Mouse (Mus musculus): ENCODE measurements around the gene Nxph3. TPM values are rescaled to one million over a fixed set of nuclear protein-coding genes. Genes with fewer than 3 reads are reported as not detected.
A peak's percentile ranks its signal among the peaks of the same experiment; 100 is the strongest.
"Not testable (repeated sequence)": the region's sequence is repeated elsewhere in the genome, so short reads cannot be mapped to it uniquely, and the experiment has no call there.

Nxph3 gene
- polyA plus RNA-seq, 1 experiment from 2014 or later: not detected

GRCm38 (mm10) chr11:95507785-95508184, 6.6 kb downstream of the Nxph3 start:
- WGBS (ENCODE audit: insufficient replicate concordance): 75% methylated on average over 5 of the region's 5 CpGs
- H3K27me3 ChIP-seq (ENCODE audit: insufficient read depth, low read length): peaks cover 9% of the 10 kb centered on the region
- no peak for ATAC-seq
- no peak for DNase-seq
- H3K9me3 ChIP-seq (ENCODE audit: low read length): no peaks in the 10 kb centered on the region
- no peak overlapping the region for H3K4me2 ChIP-seq (ENCODE audit: low read depth, low read length)
- no peak overlapping the region for H3K4me3 ChIP-seq (ENCODE audit: low read depth, low read length)
- no peaks in the 10 kb centered on the region for H3K36me3 ChIP-seq (replicated peaks; ENCODE audit: insufficient read depth, low read length)
- TF ChIP-seq EP300 (IDR thresholded peaks at IDR 0.05; ENCODE audit: low read depth) (no peak), CTCF (IDR thresholded peaks at IDR 0.05; ENCODE audit: low read depth) (no peak)
- no peak overlapping the region for H3K9ac ChIP-seq (replicated peaks)
- no peaks in the 10 kb centered on the region for H3K4me1 ChIP-seq (ENCODE audit: insufficient read depth)
- H3K27ac ChIP-seq (ENCODE audit: low read depth): no peak overlapping the region

DNA sequence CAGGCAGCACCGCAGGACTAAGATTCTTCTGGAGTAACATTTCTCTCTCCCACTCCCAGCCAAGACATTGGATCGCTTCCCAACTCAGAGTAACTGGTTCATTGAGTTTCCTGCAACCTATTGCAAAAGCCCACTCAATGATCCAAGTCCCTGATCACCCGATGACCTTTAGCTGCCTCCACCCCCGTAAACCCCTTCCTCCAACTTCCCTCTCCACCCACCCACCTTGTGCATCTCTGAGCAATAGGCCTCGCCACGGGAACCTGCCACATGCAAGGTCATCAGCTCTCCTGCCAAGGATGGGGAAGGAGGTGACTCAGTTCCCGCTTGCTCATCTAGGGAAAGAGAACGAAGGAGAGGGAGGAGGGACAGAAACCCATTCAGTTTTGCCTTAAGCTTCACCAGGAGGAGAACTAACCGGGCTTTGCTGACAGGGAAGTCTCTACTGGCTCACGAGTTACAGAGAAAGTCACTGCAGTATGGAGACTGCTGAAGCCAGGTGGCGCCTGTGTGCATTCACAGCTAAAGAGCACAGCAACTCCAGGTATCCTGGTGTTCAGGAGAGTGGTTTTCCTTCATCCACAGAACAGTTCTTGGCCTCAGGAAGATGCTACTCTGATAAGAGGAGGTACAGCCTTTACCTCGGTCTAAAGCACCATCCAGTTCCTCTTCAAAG, 7.2 kb downstream of the Nxph3 start:
- Histone ChIP-seq H3K27ac (ENCODE audit: low read depth) (no peak overlapping the region), H3K4me3 (ENCODE audit: low read depth, low read length) (no peak overlapping the region), H3K4me2 (ENCODE audit: low read depth, low read length) (no peak overlapping the region), H3K9me3 (ENCODE audit: low read length) (no peaks in the 10 kb centered on the region), H3K4me1 (ENCODE audit: insufficient read depth) (no peaks in the 10 kb centered on the region), H3K36me3 (replicated peaks; ENCODE audit: insufficient read depth, low read length) (no peaks in the 10 kb centered on the region), H3K27me3 (ENCODE audit: insufficient read depth, low read length) (0 out of 2 replicates have a peak, but pooled peaks cover 4% of the 10 kb centered on the region), H3K9ac (replicated peaks) (no peak overlapping the region)
- DNase-seq (no peak), ATAC-seq (no peak)
- peak; percentile 50 for TF ChIP-seq CTCF (IDR thresholded peaks at IDR 0.05; ENCODE audit: low read depth)
- no peak for TF ChIP-seq EP300 (IDR thresholded peaks at IDR 0.05; ENCODE audit: low read depth)
- 36% methylated on average over 12 of the region's 12 CpGs for WGBS (ENCODE audit: insufficient replicate concordance)

DNA sequence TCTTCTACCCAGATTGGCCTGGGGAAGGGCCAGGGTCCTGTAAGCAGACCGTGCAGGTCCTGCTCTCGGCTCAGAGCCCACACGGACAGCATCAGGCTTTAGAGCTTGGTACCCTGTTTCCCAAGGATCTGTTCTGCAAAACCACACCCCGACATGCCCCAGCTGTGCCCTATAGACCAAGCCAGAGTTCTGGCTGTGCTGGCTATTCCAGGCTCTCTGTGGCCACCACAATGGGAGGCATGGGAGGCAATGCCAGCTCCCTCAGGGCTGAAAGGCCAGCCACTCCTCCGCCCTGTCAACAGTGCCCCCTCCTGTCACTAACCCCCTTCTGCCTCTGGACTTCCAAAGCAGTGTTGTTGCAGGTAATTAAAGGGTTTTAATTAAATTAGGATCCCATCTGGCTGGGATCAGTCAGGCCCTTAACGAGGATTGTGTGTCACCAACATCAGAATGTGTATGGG, 10.1 kb downstream of the Nxph3 start:
- WGBS (ENCODE audit: insufficient replicate concordance): 71% methylated on average over 6 of the region's 6 CpGs
- Histone ChIP-seq H3K4me2 (ENCODE audit: low read depth, low read length) (no peak overlapping the region), H3K4me1 (ENCODE audit: insufficient read depth) (no peaks in the 10 kb centered on the region), H3K27ac (ENCODE audit: low read depth) (no peak overlapping the region), H3K9me3 (ENCODE audit: low read length) (no peaks in the 10 kb centered on the region), H3K27me3 (ENCODE audit: insufficient read depth, low read length) (0 out of 2 replicates have a peak, but pooled peaks cover 4% of the 10 kb centered on the region), H3K9ac (replicated peaks) (no peak overlapping the region), H3K4me3 (ENCODE audit: low read depth, low read length) (no peak overlapping the region), H3K36me3 (replicated peaks; ENCODE audit: insufficient read depth, low read length) (no peaks in the 10 kb centered on the region)
- TF ChIP-seq CTCF (IDR thresholded peaks at IDR 0.05; ENCODE audit: low read depth) (no peak), EP300 (IDR thresholded peaks at IDR 0.05; ENCODE audit: low read depth) (no peak)
- DNase-seq: no peak
- no peak for ATAC-seq

DNA sequence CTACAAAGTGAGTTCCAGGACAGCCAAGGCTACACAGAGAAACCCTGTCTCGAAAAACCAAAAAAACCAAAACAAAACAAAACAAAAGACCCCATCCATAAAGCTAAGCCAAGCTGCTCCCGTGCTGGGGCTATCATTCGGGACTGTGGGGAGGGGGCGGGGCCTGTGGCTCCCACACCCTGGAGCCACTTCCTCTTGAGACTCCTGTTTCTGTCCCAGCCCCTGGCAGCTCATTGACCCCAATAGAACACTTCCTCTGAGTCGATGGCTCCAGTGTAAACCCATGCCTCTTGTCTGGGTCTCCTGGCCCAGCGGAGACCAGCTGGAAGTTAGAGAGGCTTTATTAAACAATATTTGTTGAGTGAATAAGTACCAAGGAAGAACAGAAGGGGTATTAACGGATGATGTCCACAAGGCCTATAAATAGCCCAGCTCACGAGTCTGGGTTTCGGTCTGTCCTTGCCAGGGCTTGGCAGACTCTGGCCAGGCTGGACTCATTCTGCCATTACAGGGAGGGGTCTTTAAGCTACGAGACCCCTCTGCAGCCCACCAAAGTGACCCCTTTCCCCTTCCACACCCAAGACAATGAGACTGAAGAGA, 10.7 kb downstream of the Nxph3 start:
- H3K4me3 ChIP-seq (ENCODE audit: low read depth, low read length): no peak overlapping the region
- no peaks in the 10 kb centered on the region for H3K4me1 ChIP-seq (ENCODE audit: insufficient read depth)
- no peak overlapping the region for H3K27ac ChIP-seq (ENCODE audit: low read depth)
- DNase-seq (no peak), ATAC-seq (no peak)
- H3K9ac ChIP-seq (replicated peaks): no peak overlapping the region
- no peaks in the 10 kb centered on the region for H3K36me3 ChIP-seq (replicated peaks; ENCODE audit: insufficient read depth, low read length)
- H3K27me3 ChIP-seq (ENCODE audit: insufficient read depth, low read length): 0 out of 2 replicates have a peak, but pooled peaks cover 4% of the 10 kb centered on the region
- no peaks in the 10 kb centered on the region for H3K9me3 ChIP-seq (ENCODE audit: low read length)
- TF ChIP-seq CTCF (IDR thresholded peaks at IDR 0.05; ENCODE audit: low read depth) (no peak), EP300 (IDR thresholded peaks at IDR 0.05; ENCODE audit: low read depth) (no peak)
- 43% methylated on average over 10 of the region's 10 CpGs for WGBS (ENCODE audit: insufficient replicate concordance)
- H3K4me2 ChIP-seq (ENCODE audit: low read depth, low read length): no peak overlapping the region

- H3K4me2 ChIP-seq (ENCODE audit: low read depth, low read length); H3K36me3 ChIP-seq (replicated peaks; ENCODE audit: insufficient read depth, low read length); H3K9ac ChIP-seq (replicated peaks); H3K9me3 ChIP-seq (ENCODE audit: low read length); H3K4me3 ChIP-seq (ENCODE audit: low read depth, low read length); ATAC-seq; H3K27ac ChIP-seq (ENCODE audit: low read depth); H3K27me3 ChIP-seq (ENCODE audit: insufficient read depth, low read length); DNase-seq; H3K4me1 ChIP-seq (ENCODE audit: insufficient read depth): not testable (repeated sequence)
- WGBS (ENCODE audit: insufficient replicate concordance): 75% methylated on average over 8 of the region's 8 CpGs
Measured at GRCm38 (mm10) chr11:95501826-95502225, 12.5 kb downstream of the Nxph3 start.

- H3K4me2 ChIP-seq (ENCODE audit: low read depth, low read length): no peak overlapping the region
- no peaks in the 10 kb centered on the region for H3K9me3 ChIP-seq (ENCODE audit: low read length)
- H3K27me3 ChIP-seq (ENCODE audit: insufficient read depth, low read length): no peaks in the 10 kb centered on the region
- no peak overlapping the region for H3K9ac ChIP-seq (replicated peaks)
- no peaks in the 10 kb centered on the region; the same call in none of the 2 replicates for H3K36me3 ChIP-seq (replicated peaks; ENCODE audit: insufficient read depth, low read length)
- ATAC-seq (no peak), DNase-seq (no peak)
- no peak overlapping the region for H3K27ac ChIP-seq (ENCODE audit: low read depth)
- TF ChIP-seq CTCF (IDR thresholded peaks at IDR 0.05; ENCODE audit: low read depth): no peak
- no peak for TF ChIP-seq EP300 (IDR thresholded peaks at IDR 0.05; ENCODE audit: low read depth)
- H3K4me3 ChIP-seq (ENCODE audit: low read depth, low read length): no peak overlapping the region
- no peaks in the 10 kb centered on the region for H3K4me1 ChIP-seq (ENCODE audit: insufficient read depth)
- 70% methylated on average over 3 of the region's 3 CpGs for WGBS (ENCODE audit: insufficient replicate concordance)
Measured at GRCm38 (mm10) chr11:95500836-95501235, 13.5 kb downstream of the Nxph3 start.

Data from liver, postnatal 0 days (tissue).